Mouse (Mus musculus) stomach, postnatal 0 days (tissue): ENCODE results near the gene Foxo4.

Source experiments
- CTCF ChIP-seq: IDR thresholded peaks from 2 replicates; pipeline ENCODE4 v1.5.1; 2016; ENCODE audit warnings: antibody characterized with exemption, low read depth, mild to moderate bottlenecking, moderate library complexity
- EP300 ChIP-seq: optimal IDR thresholded peaks from 2 replicates; pipeline ENCODE3; 2016; ENCODE audit warnings: antibody characterized with exemption

GRCm38 (mm10) chrX:101273875-101274738 lies 19.8 kb downstream of the Foxo4 start, which contains the start of gene Med12:
- no peak for TF ChIP-seq CTCF
- TF ChIP-seq EP300, result no peak
